Mouse (Mus musculus) liver, embryonic 12.5 days (tissue): ENCODE measurements at regions not wholly inside any gene's neighbourhood (a gene's known extent, or its start where the extent isn't known, plus 50 kb on each side); places are given as distances from the start of the nearest gene placed in this dataset.

Source experiments
- ATAC-seq: fragments of 200-750 bp; cut with Nextera tagmentation; 2 replicates; pipeline ENCODE4 v1.8.0; 2017; ENCODE audit warnings: moderate number of reproducible peaks, mild to moderate bottlenecking, moderate library complexity
- H3K27ac ChIP-seq: fragments of 300-500 bp; sonication (generic); 2 replicates; pipeline ENCODE4 v1.5.1; 2016; ENCODE audit warnings: mild to moderate bottlenecking
- H3K27me3 ChIP-seq: fragments of 300-500 bp; sonication (generic); replicated peaks from 2 replicates; pipeline ENCODE4 v1.6.1; 2016; ENCODE audit warnings: mild to moderate bottlenecking, moderate library complexity
- H3K36me3 ChIP-seq: fragments of 300-500 bp; sonication (generic); 2 replicates; pipeline ENCODE4 v1.6.1; 2016; ENCODE audit warnings: mild to moderate bottlenecking, moderate library complexity
- H3K4me1 ChIP-seq: fragments of 300-500 bp; sonication (generic); 2 replicates; pipeline ENCODE4 v1.6.1; 2016
- H3K4me2 ChIP-seq: fragments of 300-500 bp; sonication (generic); 2 replicates; pipeline ENCODE4 v1.6.1; 2016; ENCODE audit warnings: mild to moderate bottlenecking, moderate library complexity
- H3K4me3 ChIP-seq: fragments of 300-500 bp; sonication (generic); 2 replicates; pipeline ENCODE4 v1.5.1; 2016; ENCODE audit warnings: mild to moderate bottlenecking, moderate library complexity
- H3K9ac ChIP-seq: fragments of 300-500 bp; sonication (generic); 2 replicates; pipeline ENCODE4 v1.6.1; 2016; ENCODE audit warnings: mild to moderate bottlenecking, moderate library complexity
- H3K9me3 ChIP-seq: fragments of 300-500 bp; sonication (generic); replicated peaks from 2 replicates; pipeline ENCODE4 v1.6.1; 2016; ENCODE audit warnings: mild to moderate bottlenecking, moderate library complexity
- WGBS: fragments of 180-500 bp; shearing (Covaris S2); methylation state at CpG from one replicate; pipeline ENCODE4 v1.1.7; 2016; ENCODE audit not compliant: insufficient replicate concordance; 5-methylcytosine and 5-hydroxymethylcytosine counted together

GRCm38 (mm10) chr16:76218310-76219170, 155.1 kb downstream of the Nrip1 start:
- Histone ChIP-seq H3K36me3 (no peaks in the 10 kb centered on the region), H3K9me3 (no peaks in the 10 kb centered on the region), H3K4me2 (no peak overlapping the region), H3K27me3 (no peaks in the 10 kb centered on the region), H3K4me1 (no peaks in the 10 kb centered on the region), H3K4me3 (no peak overlapping the region), H3K27ac (no peak overlapping the region), H3K9ac (no peak overlapping the region)
- 77% methylated on average over 11 of the region's 11 CpGs for WGBS
- ATAC-seq = no peak

DNA sequence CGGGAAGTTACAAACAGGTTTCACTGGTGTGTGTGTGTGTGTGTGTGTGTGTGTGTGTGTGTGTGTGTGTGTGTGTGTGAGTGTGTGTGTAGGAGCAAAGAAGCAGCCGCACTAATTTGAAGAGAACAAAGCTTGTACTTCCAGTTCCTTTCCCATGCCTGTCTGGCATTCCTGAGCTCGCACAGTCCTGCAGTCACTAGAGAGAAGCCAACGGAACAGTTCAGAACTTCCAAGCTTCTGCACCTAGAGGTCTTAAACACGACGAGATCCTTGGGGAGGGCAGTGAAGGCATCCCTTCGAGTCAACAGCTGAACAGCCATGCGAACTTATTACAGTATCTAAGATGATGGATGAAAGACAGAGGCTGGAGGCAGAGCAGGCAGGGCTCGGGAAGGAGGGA, 157.4 kb downstream of the Nrip1 start:
- no peaks in the 10 kb centered on the region for H3K27me3 ChIP-seq
- no peak overlapping the region for H3K4me3 ChIP-seq
- H3K4me2 ChIP-seq = no peak overlapping the region
- WGBS = 50% methylated on average over 9 of the region's 9 CpGs
- H3K9ac ChIP-seq = no peak overlapping the region
- no peaks in the 10 kb centered on the region for H3K9me3 ChIP-seq
- H3K4me1 ChIP-seq = no peaks in the 10 kb centered on the region
- H3K36me3 ChIP-seq = no peaks in the 10 kb centered on the region
- no peak for ATAC-seq
- H3K27ac ChIP-seq = no peak overlapping the region

DNA sequence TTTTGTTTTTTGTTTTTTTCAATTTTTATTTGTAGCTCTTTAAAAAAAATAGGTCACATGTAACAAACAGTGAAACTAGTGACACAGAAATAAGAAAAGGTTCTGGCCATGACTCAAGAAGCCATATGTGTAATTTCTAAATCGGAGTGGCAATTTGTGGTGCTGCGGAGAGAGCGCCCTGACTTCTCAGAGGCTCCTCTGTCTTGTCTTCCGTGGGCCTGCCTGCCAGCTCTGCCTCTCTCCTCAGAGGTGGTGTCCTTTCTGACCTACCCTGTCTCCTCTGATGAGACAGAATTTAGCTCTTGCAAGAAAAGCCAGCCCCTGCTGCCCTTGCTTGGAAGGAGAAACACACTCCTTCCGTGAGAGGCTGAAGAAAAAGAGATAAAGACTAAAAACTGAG, 158.1 kb downstream of the Nrip1 start:
- no peak for ATAC-seq
- H3K4me1 ChIP-seq = no peaks in the 10 kb centered on the region
- no peak overlapping the region for H3K4me3 ChIP-seq
- no peak overlapping the region for H3K27ac ChIP-seq
- no peak overlapping the region for H3K9ac ChIP-seq
- no peaks in the 10 kb centered on the region for H3K27me3 ChIP-seq
- no peak overlapping the region for H3K4me2 ChIP-seq
- WGBS = 62% methylated on average over 5 of the region's 5 CpGs
- H3K9me3 ChIP-seq = no peaks in the 10 kb centered on the region
- no peaks in the 10 kb centered on the region for H3K36me3 ChIP-seq

GRCm38 (mm10) chr16:76201773-76202571, 171.7 kb downstream of the Nrip1 start:
- Histone ChIP-seq H3K27ac (no peak overlapping the region), H3K36me3 (no peaks in the 10 kb centered on the region), H3K9ac (no peak overlapping the region), H3K27me3 (no peaks in the 10 kb centered on the region), H3K4me1 (no peaks in the 10 kb centered on the region), H3K9me3 (no peaks in the 10 kb centered on the region), H3K4me3 (no peak overlapping the region), H3K4me2 (no peak overlapping the region)
- ATAC-seq = 0 out of 2 replicates have a peak, but pooled peaks have one; percentile 49
- 42% methylated on average over 11 of the region's 11 CpGs for WGBS

DNA sequence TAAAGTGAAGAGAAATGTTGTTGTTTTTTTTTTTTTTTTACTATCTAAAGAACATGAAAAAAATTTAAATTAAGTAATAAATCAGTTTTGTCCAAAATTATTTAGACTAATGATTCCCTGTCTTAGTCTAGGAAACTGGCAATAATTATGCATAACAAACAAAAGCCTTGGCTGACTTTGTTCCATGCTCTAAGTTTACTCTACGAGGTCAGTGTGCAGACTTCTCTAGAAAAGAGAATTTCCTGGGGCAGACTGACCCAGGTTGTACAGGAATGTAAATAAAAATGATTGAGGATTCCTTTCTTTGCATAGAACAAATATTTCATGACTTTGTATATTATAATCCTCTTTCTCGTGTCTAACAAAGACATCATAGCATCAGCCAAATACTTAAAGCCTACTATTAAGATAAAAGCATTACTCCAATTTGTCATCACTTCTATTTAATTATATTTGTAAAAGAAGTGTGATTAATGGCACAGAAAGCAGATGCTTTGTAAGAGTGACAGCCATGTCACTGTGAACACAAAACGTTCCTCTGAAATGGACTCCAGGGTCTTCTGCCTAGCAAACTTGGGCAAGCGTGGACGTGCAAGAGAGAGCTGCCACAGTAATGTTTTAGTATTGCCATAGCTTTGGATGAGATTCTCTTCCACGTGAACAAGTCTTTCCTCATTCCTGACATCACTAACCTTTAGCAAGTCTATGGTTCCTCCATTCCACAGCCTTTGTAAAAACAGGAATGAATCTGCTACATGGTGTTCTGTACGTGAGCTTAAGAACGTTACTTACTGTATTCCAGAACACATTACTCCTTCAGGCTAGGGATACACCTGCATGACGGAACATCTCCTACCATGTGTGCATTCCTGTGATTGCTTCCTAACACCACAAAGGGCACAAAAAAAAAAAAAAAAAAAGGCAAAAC, 172.6 kb downstream of the Nrip1 start:
- 70% methylated on average over 9 of the region's 9 CpGs for WGBS
- Histone ChIP-seq H3K27me3 (no peaks in the 10 kb centered on the region), H3K4me2 (no peak overlapping the region), H3K9me3 (no peaks in the 10 kb centered on the region), H3K36me3 (no peaks in the 10 kb centered on the region), H3K4me1 (no peaks in the 10 kb centered on the region), H3K27ac (no peak overlapping the region), H3K4me3 (no peak overlapping the region), H3K9ac (no peak overlapping the region)
- no peak for ATAC-seq

GRCm38 (mm10) chr16:76200268-76200667, 173.4 kb downstream of the Nrip1 start:
- H3K27ac ChIP-seq = no peak overlapping the region
- no peak overlapping the region for H3K9ac ChIP-seq
- H3K27me3 ChIP-seq = no peaks in the 10 kb centered on the region
- H3K9me3 ChIP-seq = no peaks in the 10 kb centered on the region
- no peak overlapping the region for H3K4me3 ChIP-seq
- no peaks in the 10 kb centered on the region for H3K4me1 ChIP-seq
- H3K4me2 ChIP-seq = no peak overlapping the region
- no peak for ATAC-seq
- WGBS = 54% methylated on average over 3 of the region's 3 CpGs
- no peaks in the 10 kb centered on the region for H3K36me3 ChIP-seq

GRCm38 (mm10) chr16:76199006-76199405, 174.6 kb downstream of the Nrip1 start:
- H3K9me3 ChIP-seq = no peaks in the 10 kb centered on the region
- no peak overlapping the region for H3K9ac ChIP-seq
- H3K36me3 ChIP-seq = no peaks in the 10 kb centered on the region
- ATAC-seq = no peak
- WGBS = 79% methylated on average over 3 of the region's 3 CpGs
- H3K4me1 ChIP-seq = no peaks in the 10 kb centered on the region
- H3K4me2 ChIP-seq = no peak overlapping the region
- no peak overlapping the region for H3K4me3 ChIP-seq
- H3K27ac ChIP-seq = no peak overlapping the region
- H3K27me3 ChIP-seq = no peaks in the 10 kb centered on the region

DNA sequence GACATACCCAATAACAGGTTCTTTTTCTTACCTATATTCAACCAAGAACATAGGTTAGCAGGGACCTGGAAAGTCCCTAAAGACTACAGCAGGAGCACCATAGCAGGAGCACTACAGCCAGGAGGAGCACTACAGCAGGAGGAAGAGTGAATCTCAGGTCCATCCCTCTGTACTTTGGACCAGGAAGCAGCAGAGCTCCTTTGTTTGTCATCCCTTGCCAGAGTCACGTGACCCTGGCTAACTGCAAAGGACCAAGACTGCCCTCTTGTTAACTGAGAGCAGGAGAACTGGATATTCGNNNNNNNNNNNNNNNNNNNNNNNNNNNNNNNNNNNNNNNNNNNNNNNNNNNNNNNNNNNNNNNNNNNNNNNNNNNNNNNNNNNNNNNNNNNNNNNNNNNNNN, 172.2 kb upstream of the Samsn1 start:
- 54% methylated on average over 2 of the region's 2 CpGs for WGBS
- no peak for ATAC-seq

GRCm38 (mm10) chr16:76191135-76191534, 169.1 kb upstream of the Samsn1 start:
- WGBS = 84% methylated on average over 10 of the region's 10 CpGs

More for the DNA sequence above, 172.2 kb upstream of the Samsn1 start:
- H3K4me1 ChIP-seq = no peaks in the 10 kb centered on the region
- H3K4me2 ChIP-seq = no peak overlapping the region
- no peaks in the 10 kb centered on the region for H3K36me3 ChIP-seq
- H3K9ac ChIP-seq = no peak overlapping the region
- H3K9me3 ChIP-seq = no peaks in the 10 kb centered on the region
- H3K27me3 ChIP-seq = no peaks in the 10 kb centered on the region
- no peak overlapping the region for H3K27ac ChIP-seq
- no peak overlapping the region for H3K4me3 ChIP-seq

GRCm38 (mm10) chr16:76183556-76183955, 161.5 kb upstream of the Samsn1 start:
- H3K27ac ChIP-seq = no peak overlapping the region
- H3K27me3 ChIP-seq = no peaks in the 10 kb centered on the region
- H3K9ac ChIP-seq = no peak overlapping the region
- no peaks in the 10 kb centered on the region for H3K36me3 ChIP-seq
- WGBS = 65% methylated on average over 2 of the region's 2 CpGs
- no peak for ATAC-seq
- no peak overlapping the region for H3K4me3 ChIP-seq
- H3K4me1 ChIP-seq = no peaks in the 10 kb centered on the region
- no peak overlapping the region for H3K4me2 ChIP-seq
- H3K9me3 ChIP-seq = no peaks in the 10 kb centered on the region

More at GRCm38 (mm10) chr16:76191135-76191534, 169.1 kb upstream of the Samsn1 start:
- Histone ChIP-seq H3K9ac (no peak overlapping the region), H3K27me3 (no peaks in the 10 kb centered on the region), H3K27ac (no peak overlapping the region), H3K4me1 (no peaks in the 10 kb centered on the region), H3K36me3 (no peaks in the 10 kb centered on the region), H3K4me2 (no peak overlapping the region), H3K4me3 (no peak overlapping the region), H3K9me3 (no peaks in the 10 kb centered on the region)
- no peak for ATAC-seq

DNA sequence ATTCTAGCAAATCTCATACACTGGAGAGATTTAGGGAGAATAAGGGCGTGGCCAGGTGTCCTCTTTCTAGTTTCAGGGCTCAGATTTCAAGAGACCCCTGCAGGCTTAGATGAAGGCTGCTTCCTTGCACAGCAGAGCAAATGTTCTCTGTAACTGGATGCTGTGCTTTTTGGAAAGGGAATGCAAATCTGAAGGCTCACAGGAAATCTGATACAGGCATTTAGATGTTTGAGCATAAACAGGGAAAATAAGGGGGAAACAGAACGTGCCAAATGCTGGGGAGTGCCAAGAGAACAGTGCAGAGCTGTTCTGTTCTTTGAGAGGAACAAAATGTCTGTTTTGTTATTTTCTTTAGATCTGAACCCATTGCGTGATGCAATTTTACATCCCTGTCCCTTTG, 161.0 kb upstream of the Samsn1 start:
- Histone ChIP-seq H3K27me3 (no peaks in the 10 kb centered on the region), H3K4me2 (no peak overlapping the region), H3K4me3 (no peak overlapping the region), H3K9ac (no peak overlapping the region), H3K4me1 (no peaks in the 10 kb centered on the region), H3K9me3 (no peaks in the 10 kb centered on the region), H3K36me3 (no peaks in the 10 kb centered on the region), H3K27ac (no peak overlapping the region)
- ATAC-seq = no peak
- 32% methylated on average over 3 of the region's 3 CpGs for WGBS
